ENCODE assay signal across 19 mouse cellular contexts in the genomic region with DNA sequence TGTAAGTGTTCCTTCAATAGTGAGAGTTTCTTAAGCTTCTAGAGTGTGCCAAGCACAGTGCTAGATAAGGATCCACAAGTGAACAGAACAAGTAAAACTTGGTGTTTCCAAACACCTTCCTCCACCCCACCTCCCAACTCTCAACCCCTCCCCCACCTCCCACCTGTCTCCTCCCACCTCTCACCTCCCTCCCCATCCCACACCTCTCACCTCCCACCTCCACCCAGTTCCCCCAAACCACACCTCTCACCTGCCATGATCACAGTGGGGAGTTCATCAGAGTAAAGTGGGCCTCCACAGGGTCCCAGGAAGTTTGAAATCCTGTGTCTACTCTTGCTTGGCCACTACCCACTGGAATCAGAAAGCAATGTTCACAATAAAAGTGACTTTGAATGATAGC.
"Had no signal": no experiment of that assay in that cellular context is flagged by ENCODE, and none has a peak within 500 bp of the region (broad histone marks: within the 10 kb centered on the region; RNA-seq: fewer than 3 reads in every experiment).

No protein-coding gene starts in this region.

- DNase-seq: gastrocnemius, postnatal 14 days; gastrocnemius, postnatal 36 days; heart, postnatal 14 days; heart, postnatal 36 days; kidney, adult 11 months; layer of hippocampus, adult 9-11 months; layer of hippocampus, postnatal 36 days; left cerebral cortex, postnatal 4 days; liver, embryonic 13.5 days had no signal

- ATAC-seq: hindbrain, postnatal 0 days; intestine, embryonic 16.5 days had no signal

- H3K9ac ChIP-seq: heart, embryonic 12.5 days; hindbrain, embryonic 13.5 days; hindbrain, embryonic 15.5 days; kidney, embryonic 15.5 days; limb, embryonic 13.5 days; limb, embryonic 15.5 days; liver, embryonic 13.5 days had no signal

- H3K4me3 ChIP-seq: heart, embryonic 12.5 days; hindbrain, embryonic 13.5 days; hindbrain, embryonic 15.5 days; kidney, embryonic 15.5 days; limb, embryonic 13.5 days; limb, embryonic 15.5 days; liver, embryonic 13.5 days had no signal

- H3K9me3 ChIP-seq: heart, embryonic 12.5 days; hindbrain, embryonic 13.5 days; hindbrain, embryonic 15.5 days; kidney, embryonic 15.5 days; limb, embryonic 13.5 days; limb, embryonic 15.5 days; liver, embryonic 13.5 days had no signal

- H3K36me3 ChIP-seq: heart, embryonic 12.5 days; hindbrain, embryonic 13.5 days; hindbrain, embryonic 15.5 days; kidney, embryonic 15.5 days; limb, embryonic 13.5 days; limb, embryonic 15.5 days; liver, embryonic 13.5 days had no signal

- H3K27me3 ChIP-seq: hindbrain, embryonic 13.5 days; hindbrain, embryonic 15.5 days; liver, embryonic 13.5 days had no signal

- H3K27ac ChIP-seq: hindbrain, embryonic 13.5 days; hindbrain, embryonic 15.5 days; hindbrain, postnatal 0 days; kidney, embryonic 15.5 days; kidney, postnatal 0 days; limb, embryonic 13.5 days; limb, embryonic 15.5 days; liver, embryonic 13.5 days had no signal

- H3K4me2 ChIP-seq: heart, embryonic 12.5 days; hindbrain, embryonic 13.5 days; hindbrain, embryonic 15.5 days; kidney, embryonic 15.5 days; limb, embryonic 13.5 days; limb, embryonic 15.5 days; liver, embryonic 11.5 days; liver, embryonic 13.5 days had no signal
